In genomic region chr15:80062339-80062738, GRCm38 (mm10) we compare ENCODE assay signal across 1 mouse cellular context.
TF ChIP-seq lines count a peak whose summit lies in the region.

No protein-coding gene starts in this region.

TF ChIP-seq in myocyte, 11 proteins besides CTCF, POLR2A, EP300 and RAD21 (continued from another document):
- TF ChIP-seq TCF3 (IDR thresholded peaks at IDR 0.05; ENCODE audit: insufficient read length, low read depth): no peak
- no peak for TF ChIP-seq POLR2AphosphoS2 (IDR thresholded peaks at IDR 0.05; ENCODE audit: insufficient read length, low read depth)
- no peak for TF ChIP-seq MYOG (IDR thresholded peaks at IDR 0.05; ENCODE audit: control insufficient read depth in 1 of 3, insufficient read depth in 1 of 3, insufficient read length in 2 of 3, low read depth in 2 of 3)
TF ChIP-seq in myocyte: peak in this region for 2.
